Mouse (Mus musculus): Measurements from ENCODE around the gene Arnt2.

Arnt2 gene

GRCm38 (mm10) chr7:84348145-84348911 is 61.6 kb downstream of the Arnt2 start:
- no peak for DNase-seq (ENCODE audit: low spot score in 2 of 2)

- no peak for DNase-seq (ENCODE audit: low spot score in 2 of 2)
These were observed 66.8 kb downstream of the Arnt2 start for GRCm38 (mm10) chr7:84343160-84343559.

DNA sequence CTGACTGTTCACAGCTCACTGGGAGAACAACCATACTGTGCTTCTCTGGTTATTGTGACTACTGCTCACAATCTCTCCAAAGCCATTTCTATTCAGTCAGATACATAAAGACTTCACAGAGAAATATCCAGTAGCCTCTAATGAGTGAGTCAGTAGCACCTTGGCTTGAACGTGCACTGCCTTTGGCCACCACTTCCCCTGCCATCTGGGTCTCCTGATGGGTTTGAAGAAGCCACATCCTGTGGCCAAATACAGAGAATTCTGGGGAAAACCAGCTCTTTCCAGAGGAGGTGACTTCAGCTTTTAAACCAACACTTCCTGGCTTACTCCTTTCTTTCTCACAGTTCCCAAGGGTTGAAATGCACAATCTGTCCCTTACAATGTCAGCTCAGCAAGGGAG is 69.0 kb downstream of the Arnt2 start:
- DNase-seq (ENCODE audit: low spot score in 2 of 2) = no peak

DNA sequence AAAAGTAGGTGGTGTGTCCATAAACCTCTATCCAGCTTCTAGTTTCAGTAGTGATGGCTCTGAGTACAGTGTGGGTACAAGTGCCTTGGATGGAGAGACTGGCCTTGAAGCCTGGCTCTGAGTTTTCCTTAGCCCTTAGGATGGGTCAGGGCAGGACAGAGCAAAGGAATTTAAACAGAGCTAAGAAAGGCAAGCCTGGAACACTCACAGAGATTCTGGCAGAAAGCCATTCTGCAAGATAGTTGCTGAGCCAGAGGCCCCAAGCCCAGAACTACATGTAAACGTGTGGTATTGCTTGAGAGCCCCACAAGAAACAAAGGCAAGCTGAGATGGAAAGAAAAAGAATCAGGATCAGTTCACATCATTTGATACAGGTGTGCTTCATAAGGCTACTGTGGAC is 70.8 kb downstream of the Arnt2 start:
- no peak for DNase-seq (ENCODE audit: low spot score in 2 of 2)

DNA sequence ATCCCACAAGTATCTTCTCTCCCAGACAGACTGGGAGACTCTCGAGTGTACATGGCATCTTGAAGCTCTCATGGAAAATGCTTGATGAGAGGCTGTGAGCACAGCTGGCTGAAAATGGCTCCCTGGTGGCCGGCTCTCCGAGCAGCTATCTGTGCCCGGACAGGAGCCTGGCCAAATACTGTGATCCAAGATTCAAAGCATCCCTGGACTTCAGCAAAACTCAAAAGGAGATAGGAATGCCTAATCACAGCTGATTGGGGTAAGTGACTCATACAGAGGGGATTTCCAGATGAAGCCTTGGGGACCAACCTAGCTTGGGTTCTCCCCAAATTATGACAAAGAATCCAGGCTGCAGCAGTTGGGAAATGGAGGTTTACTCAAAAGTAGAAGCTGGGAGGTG is 72.2 kb downstream of the Arnt2 start:
- no peak for DNase-seq (ENCODE audit: low spot score in 2 of 2)

DNA sequence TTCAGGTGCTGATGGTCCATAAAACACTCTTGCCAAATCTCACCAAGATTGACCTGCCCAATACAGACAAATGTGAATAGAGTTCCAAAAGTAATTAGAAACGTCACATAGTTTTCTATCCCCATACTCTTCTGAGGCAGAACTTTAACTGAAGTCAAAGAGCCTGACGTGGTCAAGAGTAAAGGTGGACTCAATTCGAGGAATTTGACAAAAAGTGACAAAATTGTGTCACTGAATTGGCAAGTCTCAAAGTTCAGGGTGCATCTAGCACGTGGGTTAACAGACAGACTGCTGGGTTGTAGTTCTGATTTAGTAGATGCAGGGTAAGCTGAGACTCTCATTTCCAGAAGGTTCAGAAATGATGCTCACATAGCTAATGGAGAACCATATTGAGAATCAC is 73.1 kb downstream of the Arnt2 start:
- no peak for DNase-seq (ENCODE audit: low spot score in 2 of 2)

DNA sequence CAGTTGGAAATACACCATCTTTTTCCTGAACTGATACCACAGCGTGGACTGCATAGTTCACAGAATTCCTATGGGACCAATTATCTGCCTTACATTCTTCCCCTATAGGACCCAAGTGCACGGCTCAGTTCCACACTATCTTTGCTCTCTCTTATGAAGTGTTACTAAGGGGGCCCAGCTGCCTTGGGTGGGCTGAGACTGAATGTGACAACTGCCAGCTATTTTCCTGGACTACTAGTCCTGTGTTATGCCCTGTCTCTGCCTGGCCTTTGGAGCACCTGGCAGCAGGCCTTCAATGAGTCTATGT is 73.4 kb downstream of the Arnt2 start:
- DNase-seq (ENCODE audit: low spot score in 2 of 2) = no peak

- DNase-seq (ENCODE audit: low spot score in 2 of 2) = no peak
These were observed 74.0 kb downstream of the Arnt2 start for GRCm38 (mm10) chr7:84335766-84336579.

GRCm38 (mm10) chr7:84333996-84334395 is 76.0 kb downstream of the Arnt2 start:
- no peak for DNase-seq (ENCODE audit: low spot score in 2 of 2)

DNA sequence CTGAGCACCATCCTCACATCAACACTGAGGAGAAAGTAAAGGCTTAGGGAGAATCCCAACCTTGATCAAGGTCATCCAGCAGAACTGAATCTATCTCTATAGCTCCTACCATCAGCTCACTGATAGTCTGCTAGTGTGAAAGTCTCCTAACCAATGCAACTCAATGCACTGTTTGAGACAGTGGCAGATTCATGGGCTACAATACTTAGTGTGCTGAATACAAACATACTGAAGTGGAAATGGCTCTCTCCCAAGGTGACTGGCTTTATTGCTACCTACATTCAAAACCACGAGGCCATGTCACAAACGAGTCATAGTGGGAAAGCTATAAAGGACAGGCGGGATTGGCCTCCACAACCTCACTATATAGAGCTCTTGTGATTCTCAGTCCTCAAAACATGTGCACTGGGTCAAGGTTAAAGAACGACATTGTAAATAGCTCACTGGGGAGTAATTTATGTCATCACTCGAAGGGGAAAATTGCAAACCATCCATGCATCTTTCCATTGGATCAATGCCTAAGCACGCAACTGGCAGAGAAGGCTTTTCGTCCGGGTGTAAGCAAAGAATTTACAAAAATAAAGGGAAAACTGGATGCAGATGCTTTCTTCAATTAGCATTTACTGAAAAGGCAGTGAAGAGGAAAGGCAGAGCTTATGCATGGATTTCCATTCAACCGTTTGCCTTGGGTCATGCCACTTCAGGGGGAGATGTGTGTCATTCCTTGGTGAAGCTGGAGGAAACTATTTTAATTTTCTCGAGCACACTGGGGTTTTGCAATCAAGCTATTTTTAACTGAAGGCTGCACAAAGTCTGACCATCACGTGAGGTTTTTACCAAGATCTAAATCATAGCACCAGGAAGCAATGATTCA is 77.4 kb downstream of the Arnt2 start:
- DNase-seq (ENCODE audit: low spot score in 2 of 2) = no peak

DNA sequence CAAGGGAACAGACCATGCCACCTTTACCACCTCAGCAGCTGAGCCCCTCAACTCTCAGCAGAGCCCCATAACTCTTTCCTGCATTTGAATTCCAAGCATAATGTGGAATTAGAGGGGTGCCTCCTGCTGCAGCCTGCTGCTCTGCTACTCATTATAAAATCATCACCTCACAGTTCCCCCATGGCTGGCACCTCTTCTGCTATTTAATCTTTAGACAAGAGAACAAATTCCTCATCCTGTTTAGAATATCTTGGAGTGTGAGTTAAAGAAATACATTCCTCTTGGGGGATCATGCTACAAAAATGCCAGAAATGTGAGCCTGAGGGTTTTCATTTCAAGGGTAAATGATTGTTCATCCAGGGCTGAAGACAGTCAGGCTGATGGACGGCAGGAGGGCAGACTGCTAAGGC is 80.8 kb downstream of the Arnt2 start:
- DNase-seq (ENCODE audit: low spot score in 2 of 2) = no peak

DNA sequence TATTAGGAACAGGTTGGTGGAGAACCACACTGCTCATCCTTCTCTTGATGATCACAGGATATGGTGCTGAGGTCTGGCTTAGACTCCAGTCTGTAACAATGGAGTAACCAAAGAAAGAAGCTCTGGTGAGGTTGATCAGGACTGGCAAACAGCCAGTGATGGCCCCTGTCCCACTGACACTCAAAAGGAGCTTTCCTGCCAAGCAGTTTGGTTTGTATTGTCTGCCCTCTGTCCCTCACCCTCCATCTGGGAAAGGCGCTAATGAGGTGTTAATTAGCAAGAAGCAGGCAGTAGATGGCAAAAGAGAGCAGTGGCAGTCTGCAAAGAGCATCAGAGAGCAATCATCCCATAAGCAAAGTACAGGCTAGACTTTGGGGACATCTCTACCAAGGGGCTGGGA is 81.2 kb downstream of the Arnt2 start:
- no peak for DNase-seq (ENCODE audit: low spot score in 2 of 2)

- no peak for DNase-seq (ENCODE audit: low spot score in 2 of 2)
These were observed 84.2 kb downstream of the Arnt2 start for GRCm38 (mm10) chr7:84325570-84326328.

- DNase-seq (ENCODE audit: low spot score in 2 of 2) = no peak
These were observed 88.4 kb downstream of the Arnt2 start for GRCm38 (mm10) chr7:84321542-84321941.

DNA sequence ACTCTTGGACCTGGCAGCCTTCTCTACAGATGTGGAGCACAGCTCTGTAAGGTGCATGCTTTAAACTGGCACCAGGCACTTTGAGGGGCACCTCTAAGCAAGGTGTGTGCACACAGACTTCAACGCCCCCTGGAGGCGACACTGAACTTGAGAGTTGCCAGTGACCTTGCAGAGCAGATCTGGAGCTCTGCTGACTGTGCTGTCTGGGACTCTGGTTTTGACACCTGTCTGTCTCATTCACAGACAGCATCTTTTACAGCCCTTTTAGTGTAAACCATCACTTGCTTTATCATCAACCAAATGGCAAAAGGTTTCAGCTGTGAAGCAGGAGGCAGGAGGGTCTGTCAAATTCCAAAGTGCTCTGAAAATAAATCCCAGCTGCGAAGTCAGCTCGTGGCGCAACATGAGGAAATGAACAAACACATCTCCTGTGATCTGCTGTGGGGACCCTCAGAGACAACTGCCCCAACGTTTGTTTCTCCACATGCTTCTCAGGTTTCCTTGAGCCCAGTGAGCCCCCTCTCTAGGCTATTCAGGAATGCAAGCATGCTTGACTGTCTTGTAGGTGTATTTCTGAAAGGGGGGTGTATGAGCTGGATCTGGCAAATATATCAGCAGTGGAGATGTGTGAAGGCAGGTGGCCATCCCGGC is 94.5 kb downstream of the Arnt2 start:
- DNase-seq (ENCODE audit: low spot score in 2 of 2) = no peak

GRCm38 (mm10) chr7:84314742-84315141 is 95.2 kb downstream of the Arnt2 start:
- DNase-seq (ENCODE audit: low spot score in 2 of 2) = no peak

DNA sequence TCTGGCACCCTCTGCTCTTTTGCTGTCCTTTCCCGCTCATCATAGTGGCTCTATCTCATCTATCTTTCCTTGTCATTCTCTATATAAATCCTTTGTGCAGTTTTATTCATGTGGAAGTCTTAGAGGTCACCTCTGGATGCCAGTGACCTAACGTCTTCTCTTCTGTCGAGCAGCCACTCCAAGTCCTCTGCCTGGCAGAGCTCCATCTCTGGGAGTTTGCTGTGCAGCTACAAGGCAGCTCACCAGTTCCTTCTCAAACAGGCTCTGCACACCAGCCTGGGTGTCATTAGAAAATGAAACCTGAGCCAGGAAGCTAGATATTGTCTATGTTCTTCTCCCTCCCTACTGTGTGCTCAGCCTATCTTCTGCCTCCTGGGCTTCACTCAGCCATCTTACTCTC is 98.4 kb downstream of the Arnt2 start:
- DNase-seq (ENCODE audit: low spot score in 2 of 2) = no peak

DNA sequence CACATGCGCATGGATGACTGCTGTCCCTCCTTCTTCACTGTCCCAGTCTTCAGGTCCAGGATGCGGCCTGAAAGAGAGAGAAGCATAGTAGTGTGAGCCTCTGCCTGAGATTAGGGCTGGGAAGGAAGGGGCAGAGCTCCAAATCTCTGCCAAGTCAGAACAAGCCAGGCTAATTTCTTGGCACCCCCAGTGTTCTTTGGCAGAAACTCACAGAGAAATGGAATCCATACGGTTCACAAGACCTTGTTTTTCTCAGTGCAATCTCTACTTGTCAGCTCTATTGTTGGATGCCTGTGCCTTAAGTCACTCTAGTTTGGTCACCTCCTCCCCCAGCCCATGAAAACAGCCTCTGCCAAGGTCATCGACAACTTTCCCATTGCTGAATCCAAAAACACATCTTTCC is 99.1 kb downstream of the Arnt2 start:
- DNase-seq (ENCODE audit: low spot score in 2 of 2) = no peak

- DNase-seq (ENCODE audit: low spot score in 2 of 2) = no peak
These were observed 102.5 kb downstream of the Arnt2 start for GRCm38 (mm10) chr7:84307329-84307925.

DNA sequence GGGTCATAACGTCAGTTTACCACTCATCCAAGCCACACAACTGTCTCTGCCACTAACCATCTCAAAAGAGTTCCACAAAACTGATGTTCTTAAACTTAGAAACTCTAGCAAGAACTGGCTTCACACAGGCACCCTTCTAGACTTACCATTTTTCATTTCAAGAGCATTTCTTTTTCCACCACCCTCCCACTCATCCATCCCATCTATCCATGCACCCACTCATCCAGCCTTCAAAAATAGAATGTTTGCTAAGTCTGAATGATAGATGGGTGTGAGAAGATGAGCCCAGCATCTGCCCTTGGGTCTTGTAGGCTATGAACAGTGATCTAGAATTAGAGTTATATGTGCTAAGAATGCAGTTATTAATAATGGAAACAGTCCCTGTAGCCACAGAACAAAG is 109.7 kb downstream of the Arnt2 start:
- no peak for DNase-seq (ENCODE audit: low spot score in 2 of 2)

- DNase-seq (ENCODE audit: low spot score in 2 of 2) = no peak
These were observed 110.4 kb downstream of the Arnt2 start for GRCm38 (mm10) chr7:84299601-84300000.
